Mouse (Mus musculus): Measurements from ENCODE around the gene Dph1.

Gene Dph1

GRCm38 (mm10) chr11:75159564-75159963 is 31.5 kb downstream of the Dph1 start:
- 67% methylated on average over 2 of the region's 2 CpGs for WGBS

DNA sequence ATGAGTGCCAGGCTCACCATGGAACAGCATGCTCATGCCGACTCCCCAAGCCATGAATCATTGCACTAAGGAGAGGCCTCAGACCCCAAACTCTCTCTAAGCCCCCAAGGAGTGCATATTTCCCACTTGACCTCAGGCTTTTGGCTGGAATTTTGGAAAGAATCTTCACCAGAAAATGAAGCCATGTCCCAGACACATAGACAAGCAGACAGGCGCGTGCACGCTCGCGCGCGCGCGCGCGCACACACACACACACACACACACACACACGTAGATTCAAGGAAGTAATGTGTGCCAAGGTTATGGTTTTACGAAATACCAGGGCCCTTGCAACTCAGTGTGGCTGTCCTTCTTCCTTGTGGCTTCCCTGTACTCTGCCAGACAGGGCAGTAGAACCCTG is 32.6 kb downstream of the Dph1 start:
- WGBS = 87% methylated on average over 14 of the region's 14 CpGs

GRCm38 (mm10) chr11:75157901-75158300 is 33.1 kb downstream of the Dph1 start:
- 71% methylated on average over 2 of the region's 2 CpGs for WGBS

GRCm38 (mm10) chr11:75157037-75157436 is 34.0 kb downstream of the Dph1 start:
- 49% methylated on average over 4 of the region's 4 CpGs for WGBS

DNA sequence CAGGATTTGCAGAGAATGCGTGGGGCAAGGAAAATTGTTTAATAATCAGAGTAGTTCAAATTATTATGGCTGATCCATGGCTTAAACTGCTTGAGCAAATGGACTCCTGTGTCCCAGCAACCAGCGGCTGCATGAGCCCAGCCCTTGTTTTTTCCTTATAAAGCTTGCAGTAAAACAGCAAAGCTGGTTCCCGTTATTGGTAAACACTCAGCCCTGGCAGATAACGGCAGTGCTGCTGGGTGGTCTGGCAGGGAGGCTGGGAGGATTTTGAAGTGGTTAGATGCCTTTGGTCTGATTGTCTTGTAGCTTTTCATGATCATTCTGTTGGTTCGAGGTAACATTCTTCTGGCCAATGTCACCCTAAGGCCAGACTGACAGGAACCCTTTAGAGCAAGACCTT is 34.6 kb downstream of the Dph1 start:
- WGBS = 77% methylated on average over 5 of the region's 5 CpGs

DNA sequence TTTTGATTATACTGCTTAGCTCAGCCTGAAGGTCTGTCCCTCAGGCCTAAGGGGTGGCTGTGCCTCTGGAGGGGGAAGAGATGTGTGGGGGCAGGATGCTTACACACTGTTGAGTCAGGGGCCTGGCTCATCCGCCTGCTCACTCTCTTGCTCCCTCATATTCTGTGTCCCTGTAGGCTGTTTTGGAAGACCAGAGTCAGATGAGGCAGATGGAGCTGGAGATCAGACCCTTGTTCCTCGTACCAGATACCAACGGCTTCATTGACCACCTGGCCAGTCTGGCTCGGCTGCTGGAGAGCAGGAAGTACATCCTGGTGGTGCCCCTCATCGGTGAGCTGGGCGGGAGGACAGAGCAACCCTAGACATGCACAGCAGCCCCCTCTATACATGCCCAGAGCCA is 35.1 kb downstream of the Dph1 start:
- 64% methylated on average over 6 of the region's 6 CpGs for WGBS

GRCm38 (mm10) chr11:75154053-75154585 is 36.9 kb downstream of the Dph1 start:
- 68% methylated on average over 6 of the region's 6 CpGs for WGBS

DNA sequence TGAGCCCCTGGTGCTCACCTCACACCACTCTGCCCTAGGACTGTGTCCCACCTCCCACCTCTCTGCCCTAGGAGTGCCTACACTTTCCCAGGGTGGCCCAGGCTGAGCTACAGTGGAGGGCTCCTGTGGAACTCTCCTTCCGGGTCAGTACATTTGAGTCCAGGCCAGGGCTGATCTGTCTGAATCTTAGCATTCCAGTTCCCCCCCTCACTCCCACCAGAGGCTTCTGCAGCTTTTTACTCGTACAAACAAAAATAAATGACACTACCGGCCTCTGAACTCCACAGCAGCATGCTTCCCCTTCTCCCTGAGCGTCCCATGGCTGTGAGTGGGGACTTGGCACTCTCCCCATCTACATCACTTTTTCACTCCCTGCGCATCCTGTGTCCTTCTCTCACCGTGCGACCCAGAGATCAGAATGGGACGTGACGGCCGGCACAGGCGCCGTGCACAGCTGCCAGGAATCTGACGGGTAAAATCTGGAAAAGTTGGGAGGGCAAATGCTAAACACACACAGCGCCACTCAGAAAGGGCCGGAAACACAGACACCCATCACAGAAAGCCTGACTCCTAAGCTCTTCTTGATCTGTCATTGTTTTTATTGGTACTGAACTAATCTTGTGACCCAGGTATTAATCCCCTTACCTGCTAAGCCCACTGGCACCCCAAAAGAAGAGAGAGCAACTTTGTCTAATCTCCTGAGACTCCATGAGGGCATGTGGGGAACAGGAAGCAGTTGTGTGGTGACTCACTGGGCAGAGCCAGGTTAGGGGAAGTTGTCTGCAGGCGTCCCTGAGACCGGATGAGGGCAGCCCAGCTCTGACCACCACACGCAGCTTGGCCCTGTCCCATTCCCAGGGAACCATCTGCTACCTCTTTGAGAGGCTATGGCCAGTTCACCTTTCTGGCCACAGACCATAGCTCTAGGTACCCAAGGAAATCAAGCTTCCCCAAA is 38.2 kb downstream of the Dph1 start:
- WGBS = 70% methylated on average over 18 of the region's 18 CpGs

DNA sequence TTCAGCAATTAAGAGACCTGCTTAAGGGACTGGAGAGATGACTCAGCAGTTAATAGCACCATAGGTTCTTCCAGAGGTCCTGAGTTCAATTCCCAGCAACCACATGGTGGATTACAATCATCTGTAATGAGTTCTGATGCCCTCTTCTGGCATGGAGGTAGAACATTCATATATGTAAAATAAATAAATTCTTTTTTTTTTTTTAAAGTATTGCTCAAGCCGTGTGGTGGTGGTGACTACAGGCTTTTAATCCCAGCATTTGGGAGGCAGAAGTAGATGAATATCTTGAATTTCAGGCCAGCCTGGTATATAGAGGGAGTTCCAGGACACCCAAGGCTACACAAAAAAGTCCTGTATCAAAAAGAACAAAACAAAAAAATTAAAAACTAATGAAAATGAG is 40.7 kb downstream of the Dph1 start:
- 78% methylated on average over 1 of the region's 1 CpGs for WGBS

- 72% methylated on average over 11 of the region's 11 CpGs for whole genome bisulfite sequencing
Observed at GRCm38 (mm10) chr11:75148332-75149035, 42.6 kb downstream of the Dph1 start.

DNA sequence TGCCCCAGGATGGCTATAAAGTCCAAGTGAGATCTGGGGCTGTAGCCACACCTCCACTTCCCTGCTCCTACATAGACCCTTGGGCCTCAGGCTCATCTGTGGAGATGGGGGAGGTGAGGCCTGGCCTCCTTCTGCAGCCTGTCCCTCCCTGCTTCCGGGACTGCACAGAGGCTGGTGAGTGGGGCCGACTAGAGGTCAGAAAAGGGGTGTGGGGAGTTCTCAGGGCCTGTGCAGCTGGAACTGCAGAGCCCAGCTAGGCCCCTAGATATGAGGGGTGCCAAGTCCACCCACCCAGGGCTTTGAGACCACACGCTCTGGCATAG is 43.2 kb downstream of the Dph1 start:
- WGBS = 51% methylated on average over 3 of the region's 3 CpGs

- 51% methylated on average over 11 of the region's 11 CpGs for WGBS
Observed at GRCm38 (mm10) chr11:75147106-75147845, 43.8 kb downstream of the Dph1 start.

- 85% methylated on average over 2 of the region's 2 CpGs for WGBS
Observed at GRCm38 (mm10) chr11:75145841-75146240, 45.2 kb downstream of the Dph1 start.

DNA sequence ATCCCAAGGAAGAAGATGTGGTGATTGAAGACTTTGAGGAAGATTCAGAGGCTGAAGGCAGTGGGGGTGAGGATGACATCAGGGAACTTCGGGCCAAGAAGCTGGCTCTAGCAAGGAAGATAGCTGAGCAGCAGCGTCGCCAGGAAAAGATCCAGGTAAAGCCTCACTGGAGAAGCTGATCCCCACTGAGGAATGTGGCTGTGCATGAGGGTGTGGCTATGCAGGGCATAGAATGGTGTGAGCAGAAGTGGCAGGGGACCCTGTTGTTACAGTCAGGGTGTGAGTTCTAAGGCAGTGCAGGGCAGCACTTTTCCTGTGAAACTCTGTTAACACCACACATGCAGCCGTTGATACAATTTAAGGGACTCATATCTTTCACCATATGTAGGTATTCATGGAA is 48.3 kb downstream of the Dph1 start:
- WGBS = 87% methylated on average over 4 of the region's 4 CpGs

DNA sequence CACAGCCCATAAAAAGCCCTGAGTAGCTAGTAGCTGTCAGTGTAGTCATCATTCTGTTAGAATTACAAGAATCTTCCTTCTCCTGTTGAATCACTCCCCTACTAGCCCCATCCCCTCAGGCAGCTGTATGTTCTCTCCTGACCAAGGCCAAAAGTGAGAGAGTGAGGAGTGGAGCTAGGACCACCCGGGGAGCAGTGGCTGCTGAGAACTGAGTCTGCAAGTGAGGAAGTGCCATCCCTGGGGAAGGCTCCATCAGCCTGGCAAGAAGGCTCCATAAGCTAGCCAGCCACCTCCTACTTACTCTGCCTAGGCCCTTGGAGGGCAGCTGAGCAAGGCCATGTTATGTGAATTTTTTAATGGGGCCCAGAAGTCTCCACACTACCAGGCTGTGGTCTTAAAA is 49.1 kb downstream of the Dph1 start:
- WGBS = 69% methylated on average over 1 of the region's 1 CpGs

GRCm38 (mm10) chr11:75141038-75141437 is 50.0 kb downstream of the Dph1 start:
- 76% methylated on average over 3 of the region's 3 CpGs for WGBS

GRCm38 (mm10) chr11:75140431-75140830 is 50.6 kb downstream of the Dph1 start:
- WGBS = 85% methylated on average over 5 of the region's 5 CpGs

DNA sequence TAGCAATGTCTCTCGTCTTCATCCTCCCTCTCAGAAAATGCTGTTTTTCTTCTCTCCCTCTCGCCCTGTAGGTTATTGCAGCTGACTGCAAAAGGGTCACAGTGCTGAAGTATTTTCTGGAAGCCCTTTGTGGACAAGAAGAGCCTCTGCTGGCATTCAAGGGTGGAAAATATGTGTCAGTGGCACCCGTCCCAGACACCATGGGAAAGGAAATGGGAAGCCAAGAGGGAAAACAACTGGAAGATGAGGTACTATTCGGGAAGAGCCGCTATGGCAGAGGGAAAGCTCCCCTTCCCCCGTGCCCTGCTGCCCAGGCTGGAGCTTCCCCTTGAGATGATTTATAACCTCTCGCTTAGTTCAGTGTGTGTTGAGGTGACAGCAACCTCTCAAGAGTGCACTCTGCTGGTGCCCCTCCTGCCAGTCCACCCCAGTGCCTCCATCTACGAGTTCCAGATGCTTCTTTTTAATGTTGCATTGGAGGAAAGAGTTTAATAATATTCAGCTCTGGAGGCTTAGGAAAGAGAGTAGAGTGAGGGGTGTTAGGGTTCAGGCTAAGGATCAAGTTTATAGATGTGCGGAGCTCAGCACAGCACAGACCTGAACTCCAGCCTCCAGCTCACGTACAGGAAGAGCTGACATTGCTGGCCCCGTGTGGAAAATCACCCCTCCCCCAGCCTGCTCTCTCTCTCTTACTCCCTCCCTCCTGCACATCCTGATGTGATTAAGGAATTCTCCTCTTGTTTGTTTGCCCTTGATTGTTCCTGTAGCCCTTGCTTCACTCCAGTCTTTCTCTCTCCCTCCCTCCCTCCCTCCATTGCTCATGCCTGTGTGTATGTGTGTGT is 51.7 kb downstream of the Dph1 start:
- WGBS = 58% methylated on average over 11 of the region's 11 CpGs

DNA sequence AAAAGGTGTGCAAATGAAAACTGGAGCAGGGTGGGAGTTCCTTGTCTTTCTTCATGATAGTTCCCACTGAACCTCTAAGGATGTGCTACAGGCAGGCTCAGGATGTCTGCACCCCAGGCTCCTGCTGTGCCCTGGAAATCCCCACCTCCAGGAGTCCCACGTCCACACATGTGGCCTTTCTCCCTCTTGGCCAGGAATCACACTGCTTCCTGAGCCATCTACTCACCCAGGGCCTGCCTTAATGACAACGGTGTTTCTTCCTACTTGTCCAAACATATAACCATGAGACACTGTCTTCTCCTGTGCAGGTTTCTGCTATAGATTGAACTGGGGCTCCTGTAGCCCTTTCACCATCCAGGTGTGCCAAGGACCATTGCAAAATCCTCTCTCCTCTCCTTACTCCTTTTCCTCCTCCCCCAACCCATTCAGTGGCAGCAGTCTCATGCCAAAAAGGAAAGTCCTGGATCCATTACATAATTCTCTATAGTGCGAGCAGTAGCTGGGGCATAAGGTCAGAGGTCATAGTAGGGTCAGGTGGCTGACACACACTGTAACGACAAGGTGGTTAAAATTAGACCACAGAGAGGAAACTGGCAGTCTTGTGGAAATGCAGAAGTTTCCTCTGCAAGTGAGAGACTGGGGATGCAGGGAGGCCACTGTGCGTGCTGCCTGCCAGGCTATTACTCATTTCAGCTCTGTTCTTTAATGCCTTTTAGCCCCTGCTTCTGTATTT is 54.2 kb downstream of the Dph1 start:
- 64% methylated on average over 5 of the region's 5 CpGs for WGBS

- 95% methylated on average over 4 of the region's 4 CpGs for WGBS
Observed at GRCm38 (mm10) chr11:75135358-75135757, 55.7 kb downstream of the Dph1 start.
